Mouse (Mus musculus) megakaryocyte, embryonic 14.5 days (primary cell): ENCODE results near the gene Olfr403.

Source experiments
- FLI1 ChIP-seq: IDR thresholded peaks from 2 replicates; pipeline ENCODE4 v1.6.1; 2012; ENCODE audit warnings: low read length, inconsistent platforms, mixed read lengths
- GATA1 ChIP-seq: IDR thresholded peaks from 3 replicates; pipeline ENCODE4 v1.6.1; 2012; ENCODE audit warnings: mixed read lengths, low read length, inconsistent platforms, borderline replicate concordance

- no peak for TF ChIP-seq GATA1
- TF ChIP-seq FLI1, result no peak
Measured at GRCm38 (mm10) chr11:74153229-74153628, 32.8 kb upstream of the Olfr403 start, which contains the start of gene Olfr402.
